Mouse (Mus musculus) mature B cell (primary cell): ENCODE data around the gene Taf6.

Source experiments
- in situ Hi-C: fragments of 300-500 bp; cut with MboI; formaldehyde crosslinking; loops from 2 replicates; pipeline ENCODE4 v1.14.3; 2019

Taf6 gene

DNA sequence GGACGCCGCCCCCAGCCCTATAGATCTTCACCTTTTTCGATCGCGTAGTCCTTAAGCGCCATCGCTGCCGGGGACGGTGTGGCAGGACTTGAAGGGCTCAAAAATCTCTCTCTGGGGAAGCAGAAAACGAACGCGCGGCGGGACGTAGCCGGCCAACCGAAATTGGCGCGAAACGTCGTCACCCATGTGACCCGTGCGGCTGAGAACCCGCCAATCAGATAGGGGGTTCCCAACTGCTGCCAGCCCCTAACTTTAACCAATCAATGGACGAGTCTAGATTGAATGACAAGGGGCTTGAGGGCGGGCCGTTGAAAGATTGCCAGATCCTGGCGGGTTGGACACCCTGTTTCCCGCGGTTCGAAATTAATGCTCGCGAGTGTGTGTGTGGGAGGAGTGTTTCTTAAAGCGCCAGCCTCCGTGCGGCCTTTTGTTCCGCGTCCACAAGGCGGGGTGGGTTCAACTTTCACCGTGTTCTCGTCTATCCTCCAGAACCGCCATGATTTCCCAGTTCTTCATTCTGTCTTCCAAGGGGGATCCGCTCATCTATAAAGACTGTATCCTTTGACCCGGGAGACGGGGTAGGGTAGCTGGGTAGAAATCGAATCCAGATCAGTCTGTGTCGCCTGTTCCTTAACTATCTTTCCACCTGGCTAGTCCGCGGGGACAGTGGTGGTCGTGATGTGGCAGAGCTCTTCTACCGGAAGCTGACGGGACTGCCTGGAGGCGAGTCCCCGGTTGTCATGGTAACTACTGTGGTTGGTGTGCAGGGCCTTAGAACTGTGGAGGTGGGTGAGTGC is 15.4 kb downstream of the Taf6 start, which contains the start of the genes Ap4m1 and Mcm7:
Ap4m1 (plus strand) TSS at position 308 of the 797 bp plus-strand sequence.
Mcm7 (minus strand) TSS at position 728 of the 797 bp plus-strand sequence.
- in situ Hi-C loops: no loop called here

DNA sequence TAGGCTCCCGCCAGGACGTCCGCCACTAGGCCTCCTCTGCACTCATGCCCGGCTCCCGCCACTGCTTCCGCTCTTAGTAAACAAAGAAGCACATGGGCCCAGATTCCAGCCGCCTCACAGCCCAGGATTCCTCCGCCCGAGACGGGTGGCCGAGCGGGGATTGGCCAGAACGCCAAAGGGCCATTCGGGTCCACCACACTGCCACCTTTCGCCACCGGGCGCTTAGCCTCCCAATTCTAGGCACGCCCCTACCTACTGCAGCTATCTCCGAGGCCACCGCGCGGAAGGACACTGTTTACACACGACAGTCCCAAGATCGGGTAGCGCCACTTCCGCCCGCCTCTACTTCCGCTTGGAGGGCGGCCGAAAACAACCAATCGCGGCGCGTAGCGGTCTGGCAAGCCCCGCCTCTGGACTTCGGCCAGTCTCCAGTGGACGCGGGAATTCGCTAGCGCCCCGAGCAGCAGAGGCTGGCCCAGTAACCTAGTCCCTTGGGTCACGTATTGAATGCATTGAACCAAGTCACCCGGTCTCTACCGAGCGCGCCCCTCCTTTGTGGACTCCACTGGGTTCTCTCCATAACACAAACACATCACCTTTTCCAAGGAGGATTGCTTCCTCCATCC is 16.2 kb downstream of the Taf6 start:
- in situ Hi-C loops: no loop called here

- in situ Hi-C loops: no loop called here
Measured at GRCm38 (mm10) chr5:138165594-138165993, 21.7 kb downstream of the Taf6 start.

- in situ Hi-C loops: no loop called here
Measured at GRCm38 (mm10) chr5:138163610-138164009, 23.6 kb downstream of the Taf6 start.

DNA sequence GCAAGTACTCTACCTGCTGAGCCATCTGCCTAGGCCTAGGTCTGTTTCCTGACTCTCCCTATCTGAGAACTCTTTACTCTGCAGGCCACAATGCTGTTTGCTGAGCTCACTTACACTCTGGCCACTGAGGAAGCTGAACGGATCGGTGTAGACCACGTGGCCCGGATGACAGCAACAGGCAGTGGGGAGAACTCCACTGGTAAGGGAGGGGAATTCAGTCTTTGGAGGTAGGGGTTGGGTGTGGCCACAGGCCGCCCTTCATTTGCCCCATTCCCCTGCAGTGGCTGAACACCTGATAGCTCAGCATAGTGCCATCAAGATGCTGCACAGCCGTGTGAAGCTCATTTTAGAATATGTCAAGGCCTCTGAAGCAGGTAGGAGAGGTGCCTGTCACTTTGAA is 24.2 kb downstream of the Taf6 start:
- in situ Hi-C loops: no loop called here

DNA sequence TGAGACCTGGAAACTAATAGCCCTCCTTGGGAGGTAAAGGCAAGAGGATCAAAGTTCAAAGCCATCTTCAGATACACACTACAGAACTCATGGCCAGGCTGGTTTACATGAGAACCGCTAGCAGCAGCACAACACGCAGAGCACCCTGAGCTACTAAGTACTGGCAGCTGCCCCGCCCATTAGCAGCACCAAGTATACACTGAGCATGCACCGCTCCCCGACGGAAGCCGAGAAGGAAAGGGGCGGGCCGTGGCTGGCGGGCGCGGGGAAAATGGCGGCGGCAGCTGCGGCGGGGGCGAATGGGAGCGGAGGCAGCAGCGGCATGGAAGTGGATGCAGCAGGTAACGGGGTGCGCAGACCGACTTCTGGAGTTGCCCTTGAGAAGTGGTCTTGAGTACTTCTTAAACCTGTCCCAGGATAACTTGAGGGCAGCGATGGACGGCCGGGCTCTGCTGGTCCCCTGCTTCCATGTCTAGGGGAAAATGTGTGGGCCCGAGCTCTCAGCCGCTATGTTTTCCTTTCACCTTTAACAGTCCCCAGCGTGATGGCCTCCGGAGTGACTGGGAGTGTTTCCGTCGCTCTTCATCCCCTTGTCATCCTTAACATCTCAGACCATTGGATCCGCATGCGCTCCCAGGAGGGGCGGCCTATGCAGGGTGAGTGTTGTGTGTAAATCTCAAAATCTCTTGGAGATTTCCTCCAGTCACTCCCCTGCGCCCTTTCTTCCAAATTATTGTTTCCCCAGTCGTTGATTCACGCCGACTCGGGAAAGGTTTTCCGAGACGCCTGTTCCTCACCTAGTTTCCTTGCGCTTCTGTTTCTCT is 26.2 kb downstream of the Taf6 start, which contains the start of gene Cops6:
Cops6 (plus strand) TSS at position 230 of the 824 bp plus-strand sequence.
- in situ Hi-C loops: no loop called here

- in situ Hi-C loops: no loop called here
Measured at GRCm38 (mm10) chr5:138160224-138160762, 27.0 kb downstream of the Taf6 start.

DNA sequence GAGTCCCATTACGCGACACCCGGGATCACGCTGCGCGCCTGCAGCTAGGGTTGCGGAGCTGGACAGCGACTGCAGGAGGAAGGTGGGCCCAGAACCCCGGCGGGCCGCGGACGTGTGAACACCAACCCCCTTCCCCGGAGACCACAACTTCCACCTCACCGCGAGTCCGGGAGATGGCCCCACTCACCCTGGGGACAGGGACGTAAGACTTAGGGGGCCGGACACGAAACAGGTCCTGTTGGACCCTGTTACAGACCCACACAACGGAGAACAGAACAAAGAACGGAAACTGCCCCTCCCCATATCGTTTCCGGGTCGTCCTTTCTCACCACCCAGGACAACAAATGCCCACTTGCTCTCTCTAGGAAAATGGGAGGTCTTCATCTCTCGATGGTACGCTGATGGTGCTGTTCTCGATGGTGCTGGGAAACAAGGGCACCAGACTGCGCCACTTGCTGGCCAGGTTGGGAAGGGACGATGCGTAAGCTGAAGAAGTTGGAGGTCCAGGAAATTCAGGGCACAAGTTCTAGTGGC is 31.7 kb downstream of the Taf6 start, which contains the start of gene Zfp113:
Zfp113 (minus strand) TSS at position 302 of the 534 bp plus-strand sequence.
- in situ Hi-C loops: no loop called here

DNA sequence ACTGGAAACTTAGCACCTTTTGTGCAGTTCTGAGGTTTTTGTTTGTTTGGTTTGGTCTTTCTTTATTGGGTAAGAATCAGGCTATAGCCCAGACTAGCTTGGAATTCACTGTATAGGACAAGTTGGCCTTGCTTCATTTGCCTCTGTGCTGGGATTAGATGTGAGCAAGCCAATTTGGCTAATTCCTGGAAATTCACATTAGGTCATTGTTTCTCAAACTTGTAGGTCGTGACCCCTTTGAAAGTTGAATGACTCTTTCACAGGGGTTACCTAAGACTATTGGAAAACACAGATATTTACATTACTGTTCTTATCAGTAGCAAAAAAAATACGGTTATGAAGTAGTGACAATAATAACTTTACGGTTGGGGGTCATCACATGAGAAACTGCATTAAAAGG is 32.9 kb downstream of the Taf6 start:
- in situ Hi-C loops: no loop called here

DNA sequence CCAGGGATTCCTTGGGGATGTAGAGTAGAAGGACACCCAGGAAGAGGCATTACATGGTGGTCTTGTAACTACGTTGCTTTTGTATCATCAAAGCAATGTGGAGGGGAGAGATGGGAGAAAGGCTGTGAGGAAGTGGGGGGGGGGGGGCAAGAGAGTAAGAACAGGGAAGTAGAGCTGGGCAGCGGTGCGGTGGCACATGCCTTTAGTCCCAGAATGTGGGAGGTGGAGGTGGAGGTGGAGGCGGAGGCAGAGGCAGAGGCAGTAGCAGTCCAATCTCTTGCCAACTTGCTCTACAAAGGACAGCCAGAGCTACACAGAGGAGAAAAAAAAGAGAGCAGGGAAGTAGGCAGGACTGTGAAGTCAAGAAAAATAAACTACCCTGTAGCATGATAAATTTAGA is 48.7 kb downstream of the Taf6 start:
- in situ Hi-C loops: no loop called here

- in situ Hi-C loops: no loop called here
Measured at GRCm38 (mm10) chr5:138137935-138138549, 49.2 kb downstream of the Taf6 start.

- in situ Hi-C loops: no loop called here
Measured at GRCm38 (mm10) chr5:138137257-138137656, 50.0 kb downstream of the Taf6 start.

GRCm38 (mm10) chr5:138132425-138133064 is 54.7 kb downstream of the Taf6 start:
- in situ Hi-C loops: no loop called here
